Mouse (Mus musculus): Measurements from ENCODE around the gene Pdcl3. TPM values are rescaled to one million over a fixed set of nuclear protein-coding genes. Genes with fewer than 3 reads are reported as not detected.
"Not testable (repeated sequence)": the region's sequence is repeated elsewhere in the genome, so short reads cannot be mapped to it uniquely, and the experiment has no call there.

Gene Pdcl3
- polyA plus RNA-seq, 1 experiment, result 36.7 TPM

DNA sequence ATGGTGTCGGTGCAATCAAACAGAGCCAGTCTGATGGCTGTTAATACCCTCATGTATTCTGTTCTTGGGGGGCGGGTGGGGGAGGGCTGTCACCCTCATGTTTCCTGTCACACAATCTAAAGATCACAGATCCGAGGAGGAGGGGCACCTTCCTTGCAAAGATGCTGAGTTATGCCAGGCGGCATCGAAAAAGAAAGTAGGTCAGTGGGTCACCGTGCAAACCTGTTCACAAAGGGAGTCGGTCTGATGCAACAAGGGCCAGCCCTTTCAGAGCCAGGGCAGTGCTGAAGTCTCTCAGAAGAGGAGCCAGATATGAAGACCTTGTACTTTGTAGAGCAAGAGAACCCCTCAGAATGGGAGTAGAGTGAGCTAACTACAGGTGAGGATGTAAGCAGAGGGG is 39.7 kb downstream of the Pdcl3 start:
- no peak for DNase-seq (ENCODE audit: low read depth)

DNA sequence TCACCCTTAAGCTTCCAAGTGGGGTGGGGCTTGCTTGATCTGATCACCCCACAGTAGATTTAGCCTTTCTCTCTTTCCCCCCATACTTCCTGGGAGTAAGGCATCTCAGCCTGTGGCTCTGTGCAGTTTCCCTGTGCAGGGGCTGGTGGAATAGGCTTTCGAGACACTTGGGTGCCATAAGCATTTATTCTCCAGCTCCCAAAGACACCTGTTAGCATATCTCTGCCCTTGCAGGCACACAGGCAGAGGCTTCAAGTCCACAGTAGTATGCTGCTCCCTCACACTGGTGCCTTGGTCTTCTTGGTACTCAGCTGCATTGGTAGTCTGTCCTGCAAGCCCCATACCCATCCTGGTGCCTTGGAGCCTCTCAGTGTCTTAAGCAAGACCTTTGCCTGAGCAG is 40.4 kb downstream of the Pdcl3 start:
- DNase-seq (ENCODE audit: low read depth), result no peak

- no peak for DNase-seq (ENCODE audit: low read depth)
Measured at GRCm38 (mm10) chr1:39029176-39029575, 43.8 kb downstream of the Pdcl3 start.

DNA sequence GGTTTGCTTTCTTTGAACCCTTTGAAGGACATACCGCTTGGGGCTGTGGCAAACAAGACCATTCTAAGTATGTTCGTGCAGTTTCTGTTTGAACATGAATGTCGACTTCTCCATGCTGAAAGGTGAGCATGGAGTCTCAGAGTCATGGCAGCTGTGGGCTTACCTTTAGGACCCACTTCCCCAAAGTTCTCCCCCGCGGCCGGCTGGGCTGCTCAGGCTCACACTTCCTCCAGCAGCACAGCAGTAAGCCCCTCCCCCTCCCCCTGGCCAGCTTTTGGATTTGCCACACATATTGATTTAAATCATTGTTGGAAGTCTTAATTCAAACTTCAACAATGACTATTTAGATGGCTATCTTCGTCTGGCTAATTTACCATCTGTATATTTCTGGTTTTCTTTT is 44.7 kb downstream of the Pdcl3 start:
- no peak for DNase-seq (ENCODE audit: low read depth)

- no peak for DNase-seq (ENCODE audit: low read depth)
Measured at GRCm38 (mm10) chr1:39035817-39036216, 50.4 kb downstream of the Pdcl3 start.

DNA sequence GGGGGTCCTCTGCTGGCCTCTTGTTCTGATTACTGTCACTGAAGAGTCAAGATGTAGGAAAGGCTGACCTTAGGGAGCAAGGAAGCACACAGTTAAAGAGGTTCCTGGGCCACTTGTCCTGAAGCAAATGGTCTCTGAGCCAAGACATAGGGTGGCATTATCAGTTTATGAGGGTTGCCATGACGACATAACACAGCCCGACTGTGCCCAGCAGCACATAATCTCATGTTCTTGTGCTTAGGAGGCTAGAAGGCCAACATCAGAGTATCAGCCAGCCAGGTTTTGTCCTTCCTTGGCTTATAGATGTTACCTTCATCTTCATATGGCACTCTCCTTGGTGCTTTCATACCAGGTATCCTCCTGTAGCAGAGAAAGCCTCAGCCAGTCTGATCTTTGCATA is 56.8 kb downstream of the Pdcl3 start:
- DNase-seq (ENCODE audit: low read depth), result no peak

- not testable (repeated sequence) for DNase-seq (ENCODE audit: low read depth)
Measured at GRCm38 (mm10) chr1:39044442-39044841, 59.0 kb downstream of the Pdcl3 start.

- DNase-seq (ENCODE audit: low read depth), result no peak
Measured at GRCm38 (mm10) chr1:39046689-39047088, 61.3 kb downstream of the Pdcl3 start.

Other genes with a start within 250 kb of the Pdcl3 start
- 1.3 and 1.5 TPM in 2 replicates for gene Lonrf2, start 148.9 kb upstream of the Pdcl3 start, polyA plus RNA-seq (2012; rRNA removed)
- 14.0 and 16.4 TPM in 2 replicates for gene Chst10, start 87.4 kb upstream of the Pdcl3 start, polyA plus RNA-seq (2012; rRNA removed)
- 0.22 TPM in 1 of 2 replicates, not detected in the other for gene Nms, start 46.5 kb upstream of the Pdcl3 start, polyA plus RNA-seq (2012; rRNA removed)
- gene Npas2, start 208.1 kb downstream of the Pdcl3 start, polyA plus RNA-seq (2012; rRNA removed), result 3.6 and 3.7 TPM in 2 replicates

Measured in gonadal fat pad, adult 2 months (tissue).